Mouse (Mus musculus) 3134 (cell line): Measurements from ENCODE around the gene Tnfrsf1a.

Source experiments
- DNase-seq: peaks from one replicate; pipeline ENCODE4 v3.0.0-alpha.2; 2011; ENCODE audit warnings: low spot score; ENCODE audit not compliant: insufficient read length; ENCODE audit errors: extremely low read depth

Tnfrsf1a gene

DNA sequence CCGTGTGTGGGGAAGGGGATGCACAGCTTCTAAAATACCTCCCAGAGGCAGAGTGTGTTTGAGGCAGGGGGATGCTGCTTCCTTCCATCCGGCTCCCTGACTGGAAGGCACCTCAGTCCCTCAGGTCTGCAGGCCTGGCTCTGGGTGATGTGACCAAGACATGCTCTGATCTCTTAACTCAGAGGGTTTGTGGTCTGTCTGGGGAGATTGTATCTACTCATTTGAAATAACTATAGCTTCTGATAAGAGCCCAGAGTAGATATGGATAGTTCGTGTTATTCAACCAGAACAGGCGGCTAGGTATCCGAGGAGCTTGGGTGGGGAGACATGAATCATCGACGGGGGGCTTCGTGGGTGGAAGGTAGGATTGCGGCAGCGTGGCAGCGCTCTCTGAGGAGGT is 4.1 kb downstream of the Tnfrsf1a start:
- DNase-seq: no peak

DNA sequence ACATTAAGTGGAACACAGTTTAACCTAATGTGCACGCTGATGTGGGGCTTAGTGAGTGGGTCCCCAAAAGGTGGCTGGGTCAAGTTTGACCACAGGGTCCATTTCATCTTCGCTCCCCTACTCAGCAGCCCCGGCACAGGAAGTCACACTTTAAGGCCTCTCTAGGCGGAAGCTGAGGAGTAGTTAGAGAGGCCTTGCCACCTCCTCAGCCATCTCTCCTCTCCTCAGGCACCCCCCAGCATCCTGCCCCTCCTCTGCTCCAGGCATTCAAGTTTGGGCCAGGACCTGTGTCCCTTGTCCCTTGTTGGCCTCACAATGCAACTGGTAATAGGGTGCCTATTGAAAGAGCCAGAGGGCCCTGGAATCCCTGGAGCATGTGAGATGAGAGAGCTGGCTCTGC is 4.5 kb downstream of the Tnfrsf1a start:
- no peak for DNase-seq

DNA sequence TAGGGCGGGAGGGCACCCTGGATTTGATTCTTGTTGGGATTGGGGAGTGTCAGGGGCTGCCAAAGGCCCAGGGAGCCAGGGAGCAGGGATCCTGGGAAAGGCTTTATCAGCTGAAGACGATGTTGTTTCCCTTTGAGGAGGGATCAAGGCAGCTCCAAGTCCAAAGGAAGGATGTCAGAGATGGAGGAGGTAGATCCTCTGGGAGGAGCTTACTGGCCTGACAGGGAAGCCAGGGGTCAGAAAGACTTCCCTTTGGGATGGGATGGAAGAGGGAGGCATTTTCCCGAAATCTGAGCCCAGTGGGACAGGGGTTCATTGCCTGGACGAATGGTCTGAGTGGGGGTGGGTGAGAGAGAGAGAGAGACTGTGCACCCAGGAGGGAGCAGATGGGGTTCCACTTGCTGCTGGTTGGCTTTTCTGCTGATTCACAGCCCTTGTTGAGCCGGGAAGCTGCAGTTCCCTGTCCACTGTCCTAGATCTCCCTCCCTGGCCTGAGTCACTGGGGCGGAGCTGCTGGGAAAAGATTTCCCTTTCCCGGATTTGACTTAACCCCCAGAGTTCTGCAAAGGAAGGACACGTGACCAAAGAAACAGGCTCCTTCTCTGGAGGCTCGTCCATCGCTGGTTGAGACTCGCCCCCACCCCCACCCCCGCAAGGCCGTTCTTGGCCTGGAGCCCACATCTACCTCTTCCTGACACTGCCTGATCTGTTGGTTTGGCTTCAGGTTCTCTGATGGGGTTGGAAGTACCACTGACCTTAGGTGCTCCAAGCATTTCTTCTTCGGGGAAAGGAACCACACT is 5.4 kb downstream of the Tnfrsf1a start:
- DNase-seq: peak; percentile 72

DNA sequence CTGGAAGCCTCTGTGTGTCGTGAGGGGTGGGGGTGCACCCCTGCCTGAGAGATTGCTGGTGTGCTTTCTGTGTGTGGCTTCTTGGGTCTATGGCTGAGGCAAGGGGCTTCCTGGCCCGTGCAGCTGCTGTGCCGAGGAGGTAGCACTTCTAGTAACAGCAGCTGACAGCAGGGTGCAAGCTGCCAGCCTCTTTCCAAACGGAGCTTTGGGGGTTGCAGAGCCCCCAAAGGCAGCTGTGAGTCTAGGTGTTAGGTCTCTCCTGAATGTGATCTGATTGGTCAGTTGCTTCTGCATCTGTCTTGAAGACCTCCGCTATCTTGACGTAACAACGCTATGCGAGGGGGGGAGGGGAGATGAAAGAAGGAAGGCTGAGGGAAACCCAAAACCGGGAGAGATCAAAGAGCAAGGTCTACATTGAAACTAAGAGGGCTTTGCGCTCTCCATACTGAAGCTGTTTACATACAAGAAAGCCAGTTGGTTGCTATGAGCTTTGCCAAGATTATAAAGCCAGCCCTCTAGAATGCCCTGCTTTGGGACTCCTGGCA is 6.1 kb downstream of the Tnfrsf1a start:
- no peak for DNase-seq

DNA sequence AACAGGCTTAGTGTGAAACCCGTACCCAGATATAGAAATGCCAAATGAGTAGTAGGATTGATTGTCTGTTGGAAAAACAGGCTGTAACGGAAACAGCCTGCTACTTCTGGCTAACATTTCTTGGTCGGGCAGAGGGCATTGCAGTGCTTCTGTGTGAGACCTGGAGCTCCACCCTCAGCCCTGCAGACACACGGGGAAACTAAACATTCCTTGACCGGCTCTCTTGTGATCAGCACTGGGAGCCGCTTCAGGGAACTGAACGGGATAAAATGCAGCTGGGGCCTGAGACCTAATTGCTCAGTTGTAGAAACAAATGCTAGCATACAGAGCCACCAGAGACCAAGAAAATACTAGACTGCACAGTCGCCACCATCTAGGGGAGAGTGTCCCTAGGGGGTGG is 7.1 kb downstream of the Tnfrsf1a start:
- no peak for DNase-seq

GRCm38 (mm10) chr6:125357334-125357733 is 8.2 kb downstream of the Tnfrsf1a start:
- DNase-seq: no peak

DNA sequence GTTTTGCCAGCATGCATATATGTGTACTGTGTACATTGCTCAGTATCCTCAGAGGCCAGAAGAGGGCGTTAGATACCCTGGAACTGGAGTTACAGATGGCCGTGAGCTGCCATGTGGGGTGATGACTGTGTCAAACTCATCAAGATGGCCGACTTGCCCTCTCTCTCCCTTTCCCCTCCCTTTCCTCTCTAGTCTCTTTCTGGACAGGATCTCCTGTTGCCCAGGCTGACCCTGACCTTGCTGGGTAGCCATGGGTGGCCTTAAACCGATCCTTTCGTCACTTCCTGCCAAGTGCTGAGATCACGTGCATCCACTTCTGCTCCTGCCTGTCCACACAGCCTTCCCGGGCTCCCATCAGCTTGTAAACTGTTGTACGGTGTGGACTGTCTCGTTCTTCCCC is 10.8 kb downstream of the Tnfrsf1a start:
- DNase-seq: no peak

- DNase-seq: no peak
Measured at GRCm38 (mm10) chr6:125360846-125361245, 11.7 kb downstream of the Tnfrsf1a start.

DNA sequence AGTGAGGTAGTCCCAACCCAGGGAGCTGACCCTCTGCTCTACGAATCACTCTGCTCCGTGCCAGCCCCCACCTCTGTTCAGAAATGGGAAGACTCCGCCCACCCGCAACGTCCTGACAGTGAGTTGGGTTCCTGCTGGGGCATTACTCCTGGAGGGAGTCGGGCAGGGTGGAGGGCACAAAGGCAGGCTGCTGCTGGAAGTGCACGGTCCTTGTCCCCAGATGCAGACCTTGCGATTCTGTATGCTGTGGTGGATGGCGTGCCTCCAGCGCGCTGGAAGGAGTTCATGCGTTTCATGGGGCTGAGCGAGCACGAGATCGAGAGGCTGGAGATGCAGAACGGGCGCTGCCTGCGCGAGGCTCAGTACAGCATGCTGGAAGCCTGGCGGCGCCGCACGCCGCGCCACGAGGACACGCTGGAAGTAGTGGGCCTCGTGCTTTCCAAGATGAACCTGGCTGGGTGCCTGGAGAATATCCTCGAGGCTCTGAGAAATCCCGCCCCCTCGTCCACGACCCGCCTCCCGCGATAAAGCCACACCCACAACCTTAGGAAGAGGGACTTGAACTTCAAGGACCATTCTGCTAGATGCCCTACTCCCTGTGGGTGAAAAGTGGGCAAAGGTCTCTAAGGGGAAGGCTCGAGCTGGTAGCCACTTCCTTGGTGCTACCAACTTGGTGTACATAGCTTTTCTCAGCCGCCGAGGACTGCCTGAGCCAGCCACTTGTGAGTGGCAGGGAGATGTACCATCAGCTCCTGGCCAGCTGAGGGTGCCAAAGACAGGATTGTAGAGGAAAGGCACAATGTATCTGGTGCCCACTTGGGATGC is 12.5 kb downstream of the Tnfrsf1a start:
- DNase-seq: peak; percentile 46

- no peak for DNase-seq
Measured at GRCm38 (mm10) chr6:125363021-125363420, 13.9 kb downstream of the Tnfrsf1a start.

DNA sequence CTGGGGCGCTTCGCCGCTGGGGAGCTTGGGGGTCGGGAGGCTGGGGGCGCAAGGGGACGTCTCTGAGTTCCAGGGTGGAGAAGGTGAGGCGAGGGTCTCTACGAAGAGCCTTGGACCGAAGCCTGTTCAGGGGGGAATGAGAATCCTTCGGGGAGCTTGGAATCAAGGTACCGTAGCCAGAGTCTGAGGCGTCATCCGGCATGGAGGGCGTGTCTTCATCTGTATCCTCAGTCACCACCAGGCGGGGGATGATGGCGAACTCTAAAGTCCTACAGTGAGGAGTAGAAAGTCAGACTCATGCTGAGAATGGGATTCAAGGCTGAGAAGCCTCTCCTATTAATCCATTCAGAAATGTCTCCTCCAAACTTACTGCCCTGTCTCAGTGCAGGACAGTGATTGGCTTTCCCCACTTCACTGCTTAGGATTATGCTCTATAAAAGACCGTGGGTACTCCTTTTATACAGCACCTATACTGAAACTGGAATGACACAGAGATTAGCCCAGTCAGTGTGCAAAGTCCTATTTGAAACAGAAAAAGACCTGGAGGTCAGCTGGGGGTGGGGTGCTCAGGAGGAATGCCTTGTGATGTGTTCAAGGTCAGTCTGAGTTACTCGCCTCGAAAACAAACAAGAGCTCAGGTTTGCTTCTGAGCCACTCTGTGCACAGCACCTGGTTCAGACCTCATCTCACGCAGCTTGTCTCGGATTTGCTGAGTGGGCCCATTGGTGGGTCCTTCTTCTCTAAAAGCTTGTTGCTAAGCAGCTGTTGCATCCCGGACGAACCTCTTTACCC is 14.5 kb downstream of the Tnfrsf1a start:
- no peak for DNase-seq

DNA sequence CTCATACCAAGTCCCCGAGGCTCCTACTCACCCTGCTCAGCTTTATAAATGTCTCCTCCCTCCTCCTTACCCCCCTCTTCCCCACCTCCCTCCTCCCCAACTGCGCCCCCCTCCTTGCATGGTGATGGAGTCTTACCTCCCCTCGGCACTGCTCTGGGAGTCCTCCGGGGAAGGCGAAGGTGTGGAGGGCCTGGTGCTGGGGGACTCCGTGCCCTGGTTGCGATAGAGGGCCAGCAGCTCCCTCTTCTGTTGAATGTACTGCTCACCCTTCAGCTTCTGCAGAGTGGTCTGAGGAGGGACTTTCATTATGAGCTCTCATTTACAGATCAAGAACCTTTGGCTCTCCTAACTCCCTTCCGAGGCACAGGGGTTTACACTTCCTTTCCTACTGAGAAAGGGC is 15.3 kb downstream of the Tnfrsf1a start:
- DNase-seq: no peak

- no peak for DNase-seq
Measured at GRCm38 (mm10) chr6:125365522-125365921, 16.4 kb downstream of the Tnfrsf1a start.

DNA sequence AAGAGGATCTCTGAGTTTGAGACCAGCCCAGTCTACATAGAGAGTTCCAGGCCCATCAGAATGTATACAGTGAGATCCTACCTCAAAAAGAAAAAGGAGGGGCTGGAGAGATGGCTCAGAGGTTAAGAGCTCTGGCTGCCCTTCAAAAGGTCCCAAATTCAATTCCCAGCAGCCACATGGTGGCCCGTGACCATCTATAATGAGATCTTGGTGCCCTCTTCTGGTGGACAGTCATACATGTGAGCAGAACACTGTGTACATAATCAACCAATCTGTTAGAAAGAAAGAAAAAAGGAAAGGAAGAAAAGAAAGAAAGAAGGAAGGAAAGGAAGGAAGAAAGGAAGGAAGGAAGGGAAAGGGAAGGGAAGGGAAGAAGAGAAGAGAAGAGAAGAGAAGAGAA is 17.0 kb downstream of the Tnfrsf1a start:
- no peak for DNase-seq

DNA sequence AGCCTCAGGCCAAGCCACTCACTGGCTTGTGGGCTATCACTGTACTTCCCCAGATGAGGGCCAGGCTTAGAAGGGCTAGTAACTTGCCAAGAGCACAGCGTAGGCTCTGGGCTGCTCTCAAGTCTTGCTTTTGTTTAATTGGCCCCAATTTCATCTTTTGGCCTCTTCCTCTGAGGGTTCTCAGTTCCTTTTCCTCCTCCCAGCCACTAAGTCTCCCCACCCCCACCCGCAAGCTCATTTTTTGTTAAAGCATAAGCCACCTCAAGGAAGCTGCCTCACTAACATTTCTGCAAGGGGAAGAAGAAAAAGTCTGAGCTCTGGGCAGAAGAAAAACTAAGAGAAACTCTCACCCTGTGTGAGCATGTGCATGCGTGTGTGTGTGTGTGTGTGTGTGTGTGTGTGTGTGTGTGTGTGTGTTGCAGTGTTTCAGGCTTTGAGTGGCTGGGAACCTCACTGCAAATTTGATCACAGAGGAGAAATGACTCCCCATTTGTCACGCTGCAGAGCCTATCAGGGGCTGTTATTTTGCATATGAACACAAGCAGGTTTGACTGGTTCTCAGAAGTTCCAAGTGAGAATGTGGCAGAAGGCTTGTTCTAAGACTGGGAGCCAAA is 18.7 kb downstream of the Tnfrsf1a start:
- no peak for DNase-seq

- no peak for DNase-seq
Measured at GRCm38 (mm10) chr6:125377042-125377441, 27.9 kb downstream of the Tnfrsf1a start.

- DNase-seq: peak; percentile 96
Measured at GRCm38 (mm10) chr6:125377582-125378451, 28.7 kb downstream of the Tnfrsf1a start.

GRCm38 (mm10) chr6:125378621-125379020 is 29.5 kb downstream of the Tnfrsf1a start:
- DNase-seq: no peak

DNA sequence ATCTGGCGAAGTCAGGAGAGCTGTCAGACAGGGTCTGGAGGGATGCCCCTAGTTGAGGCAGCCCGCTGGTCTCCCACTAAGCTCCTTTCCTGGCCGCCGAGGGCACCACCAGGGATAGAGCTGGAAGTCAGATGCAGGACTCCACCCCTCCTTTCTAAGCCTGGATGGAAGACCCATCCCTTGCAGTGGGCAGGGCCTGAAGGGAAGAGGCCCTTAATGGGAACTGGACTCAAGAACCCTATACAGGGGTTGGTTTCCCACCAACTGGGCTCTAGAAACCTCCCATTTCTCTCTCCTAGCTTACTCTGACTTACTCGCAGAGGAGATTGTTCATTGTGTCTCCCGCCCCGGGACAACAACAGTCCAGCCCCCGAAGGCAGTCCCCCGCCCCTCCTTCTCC is 30.6 kb downstream of the Tnfrsf1a start:
- DNase-seq: no peak
